Mouse (Mus musculus): ENCODE data around the gene Syngr1.

DNA sequence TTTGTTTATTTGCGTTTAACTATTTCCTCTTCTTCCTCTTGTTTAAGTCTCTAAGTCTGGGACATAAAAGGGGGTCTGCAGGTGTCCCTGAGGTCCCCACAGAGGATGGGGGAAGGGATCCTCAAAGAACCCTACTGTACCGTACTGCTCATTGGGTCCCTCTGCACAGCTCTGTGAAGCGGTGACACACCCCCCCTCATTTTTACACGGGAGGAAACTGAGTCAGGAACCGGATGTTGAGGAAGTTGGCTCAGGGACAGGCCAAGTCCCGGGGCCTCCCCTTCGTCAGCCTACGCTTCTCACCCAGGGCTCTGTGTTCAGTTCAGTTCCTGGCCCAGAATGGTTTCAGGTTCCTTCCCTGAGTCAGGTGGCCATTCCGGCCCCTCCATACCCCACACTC is 39.4 kb upstream of the Syngr1 start:
- TF ChIP-seq CTCF (IDR thresholded peaks at IDR 0.05; ENCODE audit: low read depth, low read length) (no peak), TAL1 (conservative IDR thresholded peaks at IDR 0.05; ENCODE audit: low read depth, low read length) (no peak), POLR2AphosphoS5 (IDR thresholded peaks at IDR 0.05; ENCODE audit: insufficient replicate concordance, low read depth, low read length) (no peak)

All from G1E (cell line).